Mouse (Mus musculus) forebrain, embryonic 14.5 days (tissue): ENCODE results near the gene Foxp1. TPM values are rescaled to one million over a fixed set of nuclear protein-coding genes. Genes with fewer than 3 reads are reported as not detected.

Source experiments
- ATAC-seq: fragments of 200-750 bp; cut with Nextera tagmentation; 2 replicates; pipeline ENCODE4 v1.8.0; 2017; ENCODE audit warnings: mild to moderate bottlenecking, moderate library complexity
- DNase-seq: peaks from one replicate; pipeline ENCODE4 v3.0.0-alpha.2; 2015; ENCODE audit warnings: low spot score
- H3K27ac ChIP-seq: fragments of 300-500 bp; sonication (generic); 2 replicates; pipeline ENCODE4 v1.5.1; 2014; ENCODE audit warnings: low read depth, mild to moderate bottlenecking, control low read depth, low read length, moderate library complexity
- H3K27me3 ChIP-seq: fragments of 300-500 bp; sonication (generic); replicated peaks from 2 replicates; pipeline ENCODE4 v1.6.1; 2014; ENCODE audit warnings: low read length, control low read depth, mixed read lengths; ENCODE audit not compliant: control insufficient read depth, insufficient read depth
- H3K36me3 ChIP-seq: fragments of 300-500 bp; sonication (generic); 2 replicates; pipeline ENCODE4 v1.6.1; 2014; ENCODE audit warnings: low read length, control low read depth; ENCODE audit not compliant: control insufficient read depth, insufficient read depth
- H3K4me1 ChIP-seq: fragments of 300-500 bp; sonication (generic); 2 replicates; pipeline ENCODE4 v1.6.1; 2014; ENCODE audit warnings: antibody characterized with exemption, low read length, control low read depth; ENCODE audit not compliant: control insufficient read depth, insufficient read depth
- H3K4me2 ChIP-seq: fragments of 300-500 bp; sonication (generic); 2 replicates; pipeline ENCODE4 v1.6.1; 2014; ENCODE audit warnings: mild to moderate bottlenecking, control low read depth, low read length
- H3K4me3 ChIP-seq: fragments of 300-500 bp; sonication (generic); 2 replicates; pipeline ENCODE4 v1.5.1; 2014; ENCODE audit warnings: low read depth, low read length, control low read depth
- H3K9ac ChIP-seq: fragments of 300-500 bp; sonication (generic); 2 replicates; pipeline ENCODE4 v1.6.1; 2014; ENCODE audit warnings: mild to moderate bottlenecking, low read length, control low read depth, moderate library complexity
- H3K9me3 ChIP-seq: fragments of 300-500 bp; sonication (generic); replicated peaks from 2 replicates; pipeline ENCODE4 v1.6.1; 2016; ENCODE audit warnings: low read length, control low read depth, mixed read lengths; ENCODE audit not compliant: control insufficient read depth
- WGBS: fragments of 180-500 bp; shearing (Covaris S2); extraction: QIAGEN DNeasy Blood & Tissue Kit; methylation state at CpG from one replicate; pipeline ENCODE4 v1.1.7; 2014; 5-methylcytosine and 5-hydroxymethylcytosine counted together
- polyA plus RNA-seq: library from polyadenylated mRNA; unstranded; fragments of >200 nt; fragmentation: Nextera tagmentation; extraction: Ambion mirVana; gene quantifications from 2 replicates; pipeline ENCODE4 v1.2.1, GENCODE M21; 2014

Gene Foxp1
- polyA plus RNA-seq, 1 experiment from 2014 or later = 63.3 TPM

DNA sequence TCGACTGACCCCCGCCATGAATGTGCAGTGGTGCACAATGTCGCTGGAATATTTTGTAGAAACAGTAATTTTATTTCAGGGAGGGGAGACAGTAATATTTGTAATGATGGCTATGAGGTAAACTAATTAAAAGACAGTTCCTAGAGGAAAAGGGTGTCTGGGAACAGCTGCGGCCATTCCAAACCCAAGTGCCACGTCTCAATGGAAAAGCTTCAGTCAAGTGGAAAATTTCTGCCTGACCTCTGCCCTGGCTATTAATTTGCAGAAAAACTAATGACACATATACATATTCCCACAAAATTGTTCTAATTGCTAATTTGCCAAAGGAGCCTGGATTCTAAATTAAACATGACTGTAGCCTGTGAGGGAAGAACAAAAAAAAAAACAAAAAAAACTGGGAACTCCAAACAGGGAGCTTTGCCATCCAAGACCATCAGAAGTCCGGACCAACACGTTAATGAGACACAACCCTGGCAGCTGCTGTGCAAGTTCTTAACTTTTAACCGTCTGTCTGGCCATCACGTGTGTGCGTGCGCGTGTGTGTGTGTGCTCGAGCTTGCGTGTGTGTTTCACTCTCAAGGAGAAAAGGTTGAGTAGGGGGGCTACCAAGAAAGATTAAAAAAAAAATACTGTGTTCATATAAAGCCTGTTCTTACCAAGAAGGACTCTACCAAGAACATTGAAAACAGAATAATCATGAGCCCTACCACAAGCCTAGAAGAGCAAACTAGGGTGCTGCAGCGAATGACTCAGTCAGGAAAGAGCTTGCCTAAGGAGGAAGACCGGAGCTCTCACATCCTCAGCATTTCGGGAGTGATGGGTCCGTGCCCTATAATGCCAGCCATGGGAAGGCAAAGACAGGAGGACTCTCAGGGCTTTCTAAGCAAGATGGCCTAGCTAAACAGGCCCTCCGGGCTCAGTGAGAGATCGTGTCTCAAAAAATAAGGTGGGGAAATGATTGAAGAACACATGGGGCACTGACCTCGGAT lies 574.1 kb downstream of the Foxp1 start:
- H3K4me2 ChIP-seq = peak overlapping the region; percentile 9; the same call in 1 of the 2 replicates
- H3K27ac ChIP-seq = peak overlapping the region; percentile 63; the same call in 1 of the 2 replicates
- H3K4me3 ChIP-seq = no peak overlapping the region
- H3K9me3 ChIP-seq = no peaks in the 10 kb centered on the region
- H3K9ac ChIP-seq = no peak overlapping the region
- H3K36me3 ChIP-seq = peaks cover 7% of the 10 kb centered on the region; the same call in 1 of the 2 replicates
- ATAC-seq (peak; percentile 75), DNase-seq (no peak)
- H3K27me3 ChIP-seq = no peaks in the 10 kb centered on the region
- 32% methylated on average over 21 of the region's 21 CpGs for WGBS
- peaks cover 31% of the 10 kb centered on the region for H3K4me1 ChIP-seq

DNA sequence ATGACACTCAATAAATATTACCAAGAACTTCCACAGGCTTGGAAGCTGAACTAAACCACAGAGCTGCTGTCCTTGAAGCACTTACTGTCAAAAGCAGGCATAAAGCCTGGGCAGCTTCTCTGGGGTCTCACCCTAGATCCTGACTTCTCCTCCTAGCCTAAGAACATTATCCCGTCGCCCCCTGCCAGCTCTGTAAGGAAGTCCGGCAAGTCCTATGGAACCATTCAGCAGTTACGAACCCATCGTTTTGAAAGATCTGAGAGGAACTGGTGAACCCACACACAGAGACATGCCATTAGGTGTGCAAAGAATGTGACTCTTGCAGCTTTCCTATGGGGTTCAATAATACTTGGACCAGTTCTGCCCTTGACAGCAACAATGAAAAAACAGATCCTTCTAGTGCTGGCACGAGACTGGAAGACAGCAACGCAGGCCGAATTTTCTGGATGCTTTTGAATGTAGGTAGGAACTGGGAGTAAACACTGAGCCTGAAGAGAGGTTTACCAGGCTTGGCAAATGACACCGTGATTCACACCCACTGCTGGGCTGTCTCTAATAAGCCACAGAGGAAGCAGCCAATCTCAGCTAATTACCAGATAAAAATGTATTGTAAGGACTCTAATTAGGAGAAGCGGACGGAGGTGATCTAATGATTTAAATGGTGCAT lies 574.9 kb downstream of the Foxp1 start:
- Histone ChIP-seq H3K4me2 (no peak overlapping the region), H3K4me3 (no peak overlapping the region), H3K27ac (no peak overlapping the region), H3K36me3 (peaks cover 10% of the 10 kb centered on the region; the same call in 1 of the 2 replicates), H3K9me3 (no peaks in the 10 kb centered on the region), H3K9ac (no peak overlapping the region), H3K27me3 (no peaks in the 10 kb centered on the region), H3K4me1 (peaks cover 31% of the 10 kb centered on the region)
- peak; percentile 82 for ATAC-seq
- DNase-seq = peak; percentile 89
- WGBS = 11% methylated on average over 11 of the region's 11 CpGs

DNA sequence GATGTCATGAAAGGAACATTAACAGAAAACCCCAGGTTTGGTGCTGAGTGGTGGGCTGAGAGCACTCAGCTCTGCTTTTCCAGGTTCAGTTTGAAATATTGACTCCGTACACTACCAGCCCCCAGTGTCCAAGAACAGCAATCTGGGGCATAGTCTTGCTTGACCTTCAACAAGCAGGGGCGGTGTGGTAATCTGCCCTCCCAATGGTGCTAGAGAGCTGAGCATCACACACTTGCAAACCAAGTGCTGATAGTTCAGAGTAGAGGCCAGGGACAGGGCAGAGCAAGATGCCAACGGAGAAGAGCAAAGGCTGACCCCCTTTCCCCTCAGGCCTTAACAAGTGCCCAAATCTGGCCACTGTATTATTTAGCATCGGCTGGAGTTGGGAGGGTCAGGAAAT lies 575.8 kb downstream of the Foxp1 start:
- WGBS = 95% methylated on average over 4 of the region's 4 CpGs
- no peak overlapping the region for H3K4me3 ChIP-seq
- no peak overlapping the region for H3K27ac ChIP-seq
- no peaks in the 10 kb centered on the region for H3K27me3 ChIP-seq
- no peak for ATAC-seq
- H3K9me3 ChIP-seq = no peaks in the 10 kb centered on the region
- peaks cover 31% of the 10 kb centered on the region for H3K4me1 ChIP-seq
- H3K9ac ChIP-seq = no peak overlapping the region
- no peak overlapping the region for H3K4me2 ChIP-seq
- peaks cover 13% of the 10 kb centered on the region; the same call in 1 of the 2 replicates for H3K36me3 ChIP-seq
- no peak for DNase-seq

DNA sequence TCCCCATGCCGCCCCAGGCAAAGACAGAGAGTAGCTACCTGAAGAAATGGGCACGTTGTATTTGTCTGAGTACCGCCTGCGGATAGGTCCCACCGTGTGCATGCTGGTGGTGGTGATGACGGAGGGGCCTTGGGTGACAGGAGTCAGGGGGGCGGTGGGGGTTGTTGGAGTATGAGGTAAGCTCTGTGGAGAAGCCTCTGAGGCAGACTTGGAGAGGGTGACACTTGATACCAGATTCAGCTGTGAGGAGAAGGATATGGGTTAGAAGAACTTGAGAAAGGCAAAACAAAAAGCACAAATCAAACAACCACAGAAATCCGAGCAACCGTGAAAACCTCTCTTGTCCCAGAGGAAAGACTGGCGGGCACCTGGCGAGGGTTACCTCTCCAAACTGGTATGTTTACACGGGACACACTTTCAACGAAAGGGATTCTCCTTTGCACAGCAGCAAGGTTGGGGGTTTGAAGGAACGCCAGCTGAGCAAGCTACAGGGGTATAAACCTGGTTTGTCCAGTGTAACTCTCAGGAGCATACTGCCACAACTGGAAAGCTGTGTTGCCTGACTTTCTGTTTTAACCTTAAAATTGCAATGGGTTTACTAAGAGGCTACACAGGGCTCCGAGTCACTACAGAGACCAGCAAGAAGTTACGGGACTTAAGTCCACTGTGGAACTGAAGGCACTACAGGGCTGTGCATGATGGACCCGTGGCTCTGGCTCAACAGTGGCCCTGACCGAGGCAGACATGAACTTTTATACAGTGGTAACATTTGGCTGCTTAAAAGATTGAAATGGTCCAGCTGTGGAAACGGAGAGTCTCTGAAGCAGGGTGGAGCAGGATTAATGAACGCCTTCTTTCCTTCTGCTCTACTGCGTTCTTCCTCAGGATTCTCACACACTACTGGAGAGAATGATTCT lies 576.8 kb downstream of the Foxp1 start:
- Histone ChIP-seq H3K27ac (no peak overlapping the region), H3K27me3 (no peaks in the 10 kb centered on the region), H3K4me3 (no peak overlapping the region), H3K4me2 (no peak overlapping the region), H3K4me1 (peaks cover 31% of the 10 kb centered on the region), H3K9me3 (no peaks in the 10 kb centered on the region), H3K36me3 (peaks cover 16% of the 10 kb centered on the region; the same call in 1 of the 2 replicates), H3K9ac (no peak overlapping the region)
- ATAC-seq = no peak
- no peak for DNase-seq
- WGBS = 87% methylated on average over 21 of the region's 21 CpGs

DNA sequence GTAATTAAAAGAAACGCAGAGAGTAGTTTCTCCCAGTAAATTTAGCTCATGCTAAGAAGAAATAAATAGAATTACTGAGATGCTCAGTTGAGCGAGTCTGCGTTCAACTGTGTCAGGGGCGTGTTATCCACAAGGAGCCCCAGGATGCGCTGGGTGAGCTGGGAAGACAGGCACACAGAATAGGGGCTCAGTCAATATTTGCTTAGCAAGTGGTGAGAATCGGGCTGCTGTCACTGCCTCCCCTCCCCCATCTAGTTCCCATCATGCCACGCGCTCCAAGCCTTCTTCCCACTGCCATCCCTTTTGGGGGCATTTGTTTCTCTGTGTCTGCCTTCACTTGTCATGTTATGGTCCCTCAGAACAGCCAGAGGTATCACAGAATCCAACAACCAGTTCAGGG lies 584.2 kb downstream of the Foxp1 start:
- 89% methylated on average over 8 of the region's 8 CpGs for WGBS
- DNase-seq (no peak), ATAC-seq (no peak)
- no peak overlapping the region for H3K27ac ChIP-seq
- no peaks in the 10 kb centered on the region for H3K27me3 ChIP-seq
- no peaks in the 10 kb centered on the region for H3K9me3 ChIP-seq
- H3K9ac ChIP-seq = no peak overlapping the region
- no peak overlapping the region for H3K4me2 ChIP-seq
- H3K36me3 ChIP-seq = peaks cover 27% of the 10 kb centered on the region; the same call in 1 of the 2 replicates
- H3K4me1 ChIP-seq = no peaks in the 10 kb centered on the region
- no peak overlapping the region for H3K4me3 ChIP-seq

DNA sequence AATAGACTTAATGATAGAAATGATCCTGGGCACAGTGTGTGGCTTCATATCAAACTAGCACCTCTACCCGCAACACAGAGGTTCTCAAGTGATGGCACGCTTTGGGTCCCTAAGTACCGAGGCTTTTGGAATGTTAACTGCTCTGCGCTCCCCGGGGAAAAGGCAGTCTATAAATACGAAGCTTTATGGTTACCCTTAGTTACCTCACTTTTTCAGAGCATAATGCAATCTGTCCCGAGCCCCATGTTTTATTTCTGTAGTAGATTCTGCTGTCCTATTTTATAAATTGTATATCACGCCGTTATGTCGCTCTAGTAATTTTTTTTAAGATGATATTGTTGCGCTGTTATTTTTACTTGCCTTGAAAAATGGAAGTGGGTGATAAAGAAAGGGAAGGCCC lies 585.0 kb downstream of the Foxp1 start:
- ATAC-seq (no peak), DNase-seq (no peak)
- Histone ChIP-seq H3K27me3 (no peaks in the 10 kb centered on the region), H3K27ac (no peak overlapping the region), H3K9me3 (no peaks in the 10 kb centered on the region), H3K9ac (no peak overlapping the region), H3K4me1 (no peaks in the 10 kb centered on the region), H3K4me2 (no peak overlapping the region), H3K36me3 (peaks cover 23% of the 10 kb centered on the region; the same call in 1 of the 2 replicates), H3K4me3 (no peak overlapping the region)
- 92% methylated on average over 11 of the region's 11 CpGs for WGBS

DNA sequence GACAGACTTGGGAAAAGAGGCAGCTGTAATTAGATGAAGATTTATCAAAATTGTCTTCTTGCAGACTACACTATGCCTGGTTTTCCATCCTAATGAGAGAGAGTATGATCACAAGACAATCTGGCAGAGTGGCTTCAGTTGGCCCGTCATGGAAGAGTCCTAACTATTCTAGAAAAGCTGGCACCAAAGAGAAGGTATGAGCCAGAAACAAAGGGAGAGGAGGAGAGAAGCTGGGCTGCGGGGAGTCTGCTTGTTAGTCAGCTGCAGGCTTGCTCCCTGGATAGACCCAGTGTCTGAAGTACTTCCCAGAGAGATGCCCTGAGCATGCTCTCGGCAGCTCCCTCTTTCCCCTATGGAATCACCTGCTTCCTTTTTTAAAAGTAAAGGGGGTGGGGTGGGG lies 586.1 kb downstream of the Foxp1 start:
- 65% methylated on average over 3 of the region's 3 CpGs for WGBS
- peaks cover 20% of the 10 kb centered on the region; the same call in 1 of the 2 replicates for H3K36me3 ChIP-seq
- no peak overlapping the region for H3K4me2 ChIP-seq
- no peak overlapping the region for H3K4me3 ChIP-seq
- H3K9me3 ChIP-seq = no peaks in the 10 kb centered on the region
- no peak for ATAC-seq
- H3K27me3 ChIP-seq = no peaks in the 10 kb centered on the region
- H3K4me1 ChIP-seq = no peaks in the 10 kb centered on the region; the same call in 1 of the 2 replicates
- H3K27ac ChIP-seq = no peak overlapping the region
- DNase-seq = peak; percentile 40
- H3K9ac ChIP-seq = no peak overlapping the region

DNA sequence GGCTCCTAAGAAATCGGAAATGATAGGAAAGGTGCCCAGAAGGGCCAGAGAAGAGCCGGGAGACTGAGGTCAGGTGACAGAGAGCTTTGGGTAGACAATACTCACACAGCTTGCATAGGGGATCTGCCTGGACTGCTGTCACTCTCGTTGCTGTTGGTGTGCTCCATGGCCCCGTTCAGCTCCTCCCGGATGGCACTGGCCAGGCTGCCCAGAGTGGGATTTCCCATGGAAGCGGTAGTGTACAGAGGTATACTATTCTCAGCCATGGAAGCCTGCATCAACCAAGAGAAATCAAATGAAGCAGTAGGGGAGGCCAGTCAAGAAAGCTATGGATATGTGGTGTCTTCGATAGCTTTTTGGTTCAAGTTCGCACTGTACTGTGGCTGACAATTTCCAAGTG lies 587.4 kb downstream of the Foxp1 start:
- Histone ChIP-seq H3K4me2 (no peak overlapping the region), H3K9me3 (no peaks in the 10 kb centered on the region), H3K4me3 (no peak overlapping the region), H3K27me3 (no peaks in the 10 kb centered on the region), H3K4me1 (no peaks in the 10 kb centered on the region; the same call in 1 of the 2 replicates), H3K9ac (no peak overlapping the region), H3K27ac (no peak overlapping the region), H3K36me3 (peaks cover 12% of the 10 kb centered on the region; the same call in 1 of the 2 replicates)
- WGBS = 96% methylated on average over 8 of the region's 8 CpGs
- DNase-seq = no peak
- no peak for ATAC-seq
